Mouse (Mus musculus): ENCODE data around the gene Dlat.
"Not testable (repeated sequence)": the region's sequence is repeated elsewhere in the genome, so short reads cannot be mapped to it uniquely, and the experiment has no call there.

The Dlat gene

GRCm38 (mm10) chr9:50660431-50660830 is 851 bp upstream of the Dlat start:
- DNase-seq (ENCODE audit: low read depth) = no peak

DNA sequence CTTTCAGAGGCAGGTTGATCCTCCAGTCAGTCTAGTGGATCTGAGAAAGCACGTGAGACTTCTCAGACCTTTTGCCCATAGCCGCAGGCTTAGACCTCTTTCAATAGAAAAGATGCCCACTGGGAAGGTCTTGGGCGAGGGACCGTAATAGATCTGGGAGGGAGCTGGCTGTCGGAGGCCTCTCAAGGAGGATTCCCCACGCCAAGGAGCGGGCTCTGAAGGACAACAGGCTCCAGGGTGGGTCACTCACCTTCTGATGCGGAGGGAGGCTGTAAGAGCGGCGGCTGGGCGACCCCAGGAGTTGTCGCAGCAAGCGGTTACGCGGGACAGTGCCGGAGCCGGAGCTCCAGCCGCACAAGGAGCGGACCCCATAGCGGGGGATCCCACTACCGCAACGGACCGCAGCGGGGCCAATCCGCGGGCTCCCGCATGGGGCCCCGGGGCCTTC is 615 bp downstream of the Dlat start:
- DNase-seq (ENCODE audit: low read depth) = no peak

DNA sequence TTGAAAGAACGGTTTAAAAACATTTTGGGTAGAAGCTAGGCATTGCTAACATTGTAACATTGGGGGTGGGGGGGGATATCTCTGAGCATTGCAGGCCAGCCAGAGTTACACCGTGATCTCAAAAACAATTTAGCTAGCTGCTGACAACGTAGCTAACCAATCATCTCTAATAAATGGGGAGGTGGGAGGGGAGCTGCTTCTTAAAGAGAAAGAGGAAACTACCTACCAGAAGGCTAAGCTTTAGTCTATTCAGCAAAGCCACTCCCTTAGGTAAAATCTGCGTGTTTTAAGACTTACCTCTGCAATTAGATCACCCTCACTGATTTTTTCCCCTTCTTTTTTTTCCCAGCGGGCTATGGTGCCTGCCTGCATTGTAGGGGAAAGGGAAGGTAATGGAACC is 1.2 kb downstream of the Dlat start:
- DNase-seq (ENCODE audit: low read depth) = no peak

DNA sequence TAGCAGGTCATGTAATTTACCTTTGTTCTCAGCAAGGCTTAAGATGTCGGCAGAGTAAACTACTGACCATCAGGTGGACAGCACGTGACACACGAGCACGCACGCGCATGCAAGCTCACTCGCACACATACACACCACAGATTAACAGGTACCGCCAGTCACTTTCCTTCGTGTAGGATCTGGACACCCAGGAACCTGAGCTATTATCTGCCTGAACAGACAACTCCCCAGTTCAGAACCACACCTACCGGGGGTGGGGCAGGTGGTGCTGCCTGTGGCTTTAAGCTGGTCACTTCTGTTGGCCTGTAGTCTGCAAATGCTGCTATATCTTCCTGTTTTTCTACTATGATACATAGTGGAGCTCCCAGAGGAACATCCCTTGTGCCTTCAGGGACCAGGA is 9.1 kb downstream of the Dlat start:
- DNase-seq (ENCODE audit: low read depth) = no peak

GRCm38 (mm10) chr9:50646826-50647370 is 12.7 kb downstream of the Dlat start:
- DNase-seq (ENCODE audit: low read depth) = no peak

- no peak for DNase-seq (ENCODE audit: low read depth)
Measured at GRCm38 (mm10) chr9:50634270-50634669, 25.3 kb downstream of the Dlat start.

GRCm38 (mm10) chr9:50633059-50633458 is 26.5 kb downstream of the Dlat start:
- no peak for DNase-seq (ENCODE audit: low read depth)

- DNase-seq (ENCODE audit: low read depth) = no peak
Measured at GRCm38 (mm10) chr9:50632016-50632688, 27.4 kb downstream of the Dlat start.

- not testable (repeated sequence) for DNase-seq (ENCODE audit: low read depth)
Measured at GRCm38 (mm10) chr9:50630903-50631302, 28.7 kb downstream of the Dlat start.

GRCm38 (mm10) chr9:50617794-50618330 is 41.7 kb downstream of the Dlat start:
- no peak for DNase-seq (ENCODE audit: low read depth)

GRCm38 (mm10) chr9:50616766-50617603 is 42.6 kb downstream of the Dlat start, which contains the start of the genes Pih1d2 and Nkapd1:
Gene Pih1d2, plus strand, starts transcription at chr9:50617321.
Gene Nkapd1, minus strand, starts transcription at chr9:50617464.
- peak; percentile 93 for DNase-seq (ENCODE audit: low read depth)

- no peak for DNase-seq (ENCODE audit: low read depth)
Measured at GRCm38 (mm10) chr9:50616161-50616560, 43.4 kb downstream of the Dlat start.

- DNase-seq (ENCODE audit: low read depth) = no peak
Measured at GRCm38 (mm10) chr9:50612115-50612514, 47.5 kb downstream of the Dlat start.

DNA sequence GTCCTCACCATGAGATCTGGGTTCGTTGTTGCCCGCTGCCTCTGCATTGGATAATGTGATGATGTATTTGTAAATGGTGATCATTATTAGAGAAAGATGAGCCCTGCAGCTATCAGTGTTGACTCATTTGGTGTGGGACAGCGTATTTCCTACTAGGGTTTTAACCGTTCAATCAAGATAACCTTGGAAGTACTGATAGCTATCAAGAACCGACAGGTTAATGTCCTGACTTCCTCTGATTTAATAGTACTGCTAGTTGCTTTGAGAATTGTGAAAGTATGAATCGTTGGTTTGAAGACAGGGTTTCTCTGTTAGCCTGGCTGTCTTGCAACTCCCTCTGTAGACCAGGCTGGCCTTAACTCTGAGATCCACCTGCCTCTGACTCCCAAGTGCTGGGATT is 55.2 kb downstream of the Dlat start:
- DNase-seq (ENCODE audit: low read depth) = no peak

DNA sequence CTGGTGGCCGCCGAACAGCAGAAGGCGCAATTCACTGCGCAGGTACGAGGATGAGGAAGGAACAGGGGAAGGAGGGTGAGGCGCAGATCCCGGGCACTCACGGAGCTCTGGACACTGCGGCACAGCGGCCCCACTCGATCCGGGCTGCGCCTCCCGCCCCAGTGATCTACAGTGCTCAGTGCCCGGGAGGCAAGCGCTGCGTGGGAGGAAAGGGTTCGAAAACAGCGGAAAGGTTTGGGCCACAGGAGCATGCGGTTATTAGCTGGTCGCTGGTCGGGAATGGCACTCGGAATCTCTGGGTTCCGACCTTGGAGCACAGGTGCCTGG is 55.6 kb downstream of the Dlat start:
- no peak for DNase-seq (ENCODE audit: low read depth)

GRCm38 (mm10) chr9:50603189-50603997 is 56.2 kb downstream of the Dlat start, which contains the start of the genes Sdhd and Timm8b:
Gene Sdhd, minus strand, starts transcription at chr9:50603812.
Gene Timm8b, plus strand, starts transcription at chr9:50603910.
- peak; percentile 89 for DNase-seq (ENCODE audit: low read depth)

DNA sequence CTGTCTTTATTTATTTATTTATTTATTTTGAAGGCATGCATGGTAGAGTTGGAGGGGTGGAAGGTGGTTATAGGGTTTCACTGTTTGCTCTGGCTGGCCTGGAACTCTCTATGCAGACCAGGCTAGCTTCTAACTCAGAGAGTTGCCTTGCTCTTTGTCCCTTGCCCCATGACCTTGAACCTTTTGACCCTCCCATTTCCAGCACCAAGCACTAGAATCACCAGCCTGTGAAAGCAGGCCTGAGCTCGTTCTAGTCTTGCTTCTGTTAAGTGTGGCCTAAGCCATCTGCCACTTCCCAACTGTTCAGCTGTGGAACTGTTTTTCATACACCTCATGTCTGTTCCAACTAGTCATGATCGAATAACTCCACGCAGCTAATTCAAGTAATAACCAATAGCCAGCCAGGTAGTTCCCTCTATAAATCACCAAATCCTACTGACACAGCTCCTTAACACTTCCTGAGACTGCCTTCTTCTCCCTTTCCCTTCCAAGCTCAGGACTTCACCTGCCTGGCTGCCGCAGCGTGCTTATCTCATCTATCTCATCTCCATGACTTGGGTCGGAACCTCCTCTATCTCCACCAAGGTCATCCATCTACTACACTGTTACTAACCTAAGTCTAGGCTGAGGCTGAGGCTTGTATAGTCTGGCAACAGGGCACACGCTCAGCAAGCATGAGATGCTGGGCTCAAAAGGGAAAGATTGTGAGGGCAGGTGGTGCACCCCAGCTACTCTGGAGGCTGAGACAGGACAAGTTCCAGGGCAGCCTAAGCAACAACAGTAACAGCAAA is 57.3 kb downstream of the Dlat start:
- DNase-seq (ENCODE audit: low read depth) = no peak

GRCm38 (mm10) chr9:50601536-50601935 is 58.0 kb downstream of the Dlat start:
- DNase-seq (ENCODE audit: low read depth) = no peak

DNA sequence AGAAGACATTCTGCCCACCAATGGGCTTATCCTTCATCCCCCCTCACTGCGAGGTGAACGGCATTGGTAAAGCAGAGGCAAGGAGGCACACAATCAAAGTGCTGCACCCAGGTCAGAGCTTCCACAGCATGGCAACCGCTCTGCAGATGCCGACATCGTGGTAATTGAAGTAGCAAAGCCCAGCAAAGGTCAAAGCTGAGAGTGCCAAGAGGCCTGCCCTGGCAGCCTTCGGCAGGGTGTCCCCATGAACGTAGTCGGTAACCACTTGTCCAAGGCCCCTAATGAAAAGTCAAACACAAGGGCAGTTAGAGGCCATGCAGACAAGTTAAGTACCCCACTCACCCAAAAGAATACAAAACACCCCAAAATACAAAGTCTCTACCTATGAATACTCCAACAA is 62.6 kb downstream of the Dlat start:
- no peak for DNase-seq (ENCODE audit: low read depth)

DNA sequence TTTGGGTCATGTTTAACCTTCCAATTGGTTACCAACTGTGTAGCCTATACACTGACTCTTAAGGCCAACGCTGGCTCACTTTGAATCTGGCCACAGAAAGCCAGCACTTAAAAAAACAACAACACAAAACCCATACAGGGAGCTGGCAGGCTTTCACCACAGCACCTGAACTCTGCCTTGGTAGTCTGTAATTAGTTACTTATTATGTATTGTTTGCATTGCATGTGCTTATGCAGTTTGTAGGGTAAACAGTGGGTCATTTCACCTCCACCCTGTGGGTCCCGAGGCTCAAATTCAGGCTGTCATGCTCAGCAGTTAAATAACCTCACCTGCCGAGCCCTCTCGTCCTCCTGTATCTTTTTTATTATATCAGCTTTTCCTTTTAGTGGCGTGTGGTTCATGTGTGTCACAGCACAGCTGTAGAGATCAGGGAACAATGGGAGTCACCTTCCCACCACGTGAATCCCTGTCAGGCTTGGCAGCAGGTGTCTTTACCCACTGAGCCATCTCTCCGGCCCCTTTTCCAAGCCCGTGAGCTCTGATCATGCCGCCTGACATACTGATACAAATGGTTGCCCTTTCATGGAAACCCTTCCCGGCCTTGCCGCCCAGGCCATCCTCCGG is 64.7 kb downstream of the Dlat start:
- no peak for DNase-seq (ENCODE audit: low read depth)

- no peak for DNase-seq (ENCODE audit: low read depth)
Measured at GRCm38 (mm10) chr9:50593544-50593943, 66.0 kb downstream of the Dlat start.
